Mouse (Mus musculus) cortical plate, adult 2 months (tissue): ENCODE data around the gene Zfp68.

Experiments
- CTCF ChIP-seq: fragments of 200-500 bp; IDR thresholded peaks from 2 replicates; pipeline ENCODE4 v1.5.1; 2011; ENCODE audit warnings: mild to moderate bottlenecking, control low read depth, low read length; ENCODE audit not compliant: insufficient read depth; ENCODE audit errors: extremely low read depth
- POLR2A ChIP-seq: fragments of 200-500 bp; IDR thresholded peaks from 2 replicates; pipeline ENCODE4 v1.6.1; 2011; ENCODE audit warnings: mild to moderate bottlenecking, low read length, control low read depth; ENCODE audit not compliant: insufficient read depth; ENCODE audit errors: extremely low read depth

DNA sequence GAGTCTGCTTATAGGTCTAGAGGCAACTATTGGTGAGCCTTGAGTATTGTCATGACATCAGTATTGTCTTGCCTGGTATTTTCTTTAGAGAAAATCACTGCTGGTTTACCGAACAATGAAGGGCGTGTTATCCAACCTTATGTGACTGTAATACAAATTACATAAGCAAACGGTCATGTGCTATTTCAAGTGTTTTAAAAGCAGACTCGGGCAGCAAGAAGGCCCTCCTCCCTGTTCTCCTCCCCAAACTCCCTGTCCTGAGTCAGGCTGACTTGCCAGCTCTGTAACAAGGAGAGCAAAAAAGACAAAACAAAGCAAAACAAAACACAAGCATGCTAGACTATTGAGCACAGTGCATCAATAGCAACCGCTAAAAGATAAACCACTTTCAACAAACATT is 1.3 kb upstream of the Zfp68 start:
- TF ChIP-seq CTCF: no peak
- TF ChIP-seq POLR2A: no peak
